Comparison of ENCODE assay signal across 11 mouse cellular contexts in the genomic region with DNA sequence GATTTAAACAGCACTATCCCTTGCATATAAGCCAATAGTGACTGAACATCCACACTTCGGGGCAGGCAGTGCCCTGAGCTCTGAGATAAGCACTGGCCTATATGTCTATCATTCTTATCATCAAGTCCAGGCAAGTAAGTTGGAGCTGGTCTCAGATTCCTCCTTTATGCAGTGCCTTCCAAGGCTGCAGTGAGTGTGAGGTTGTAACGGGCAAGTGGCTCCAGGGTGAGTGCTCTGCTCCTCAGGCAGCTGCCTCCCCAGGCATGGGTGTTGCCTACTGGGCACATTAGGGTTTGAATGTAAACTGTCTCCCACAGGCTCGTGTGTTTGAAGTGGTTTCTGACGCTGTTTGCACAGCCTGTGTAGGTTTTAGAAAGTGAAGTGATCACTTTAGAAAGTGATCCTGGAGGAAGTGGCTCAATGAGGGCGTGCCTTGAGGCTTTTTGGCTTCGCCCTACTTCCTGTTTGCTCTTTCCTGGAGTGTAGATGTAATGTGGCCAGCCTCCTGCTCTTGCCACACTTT. TPM values are rescaled to one million over a fixed set of nuclear protein-coding genes. Genes with fewer than 3 reads are reported as not detected.
DNase-seq lines count a peak whose midpoint lies in the region; ATAC-seq and TF ChIP-seq lines count a peak whose summit lies in the region.
"Had no signal": no experiment of that assay in that cellular context is flagged by ENCODE, and none has a peak within 500 bp of the region (broad histone marks: within the 10 kb centered on the region; RNA-seq: fewer than 3 reads in every experiment).

No protein-coding gene starts in this region.

- no peak for TF ChIP-seq CTCF in cerebellum, adult 2 months (IDR thresholded peaks at IDR 0.05; ENCODE audit: borderline replicate concordance, insufficient read depth, low read depth, low read length)

- DNase-seq in liver, embryonic 11.5 days (ENCODE audit: low spot score), result no peak
- peak; percentile 66 for DNase-seq in thymus, postnatal 0 days (ENCODE audit: low spot score)
- no peak for DNase-seq in cerebellum, adult 18-20 months
- no peak for DNase-seq in yolk sac, embryonic 10.5 days (ENCODE audit: low spot score)
- no peak for DNase-seq in retina, postnatal 1 day
- DNase-seq in cerebellum, adult 2 months, result no peak

- H3K4me1 ChIP-seq in liver, embryonic 11.5 days (replicated peaks; ENCODE audit: control insufficient read depth, insufficient read depth, low read length), result peaks cover 9% of the 10 kb centered on the region
- H3K4me1 ChIP-seq in megakaryocyte, embryonic 14.5 days, result peaks cover 31% of the 10 kb centered on the region
- peaks cover 6% of the 10 kb centered on the region; the same call in 1 of the 2 replicates for H3K4me1 ChIP-seq in cerebellum, adult 2 months (ENCODE audit: control insufficient read depth, insufficient read depth, low read length)
- H3K4me1 ChIP-seq: embryonic facial prominence, embryonic 13.5 days; midbrain, embryonic 13.5 days had no signal

- no peak overlapping the region for H3K4me3 ChIP-seq in liver, embryonic 11.5 days (ENCODE audit: low read depth, low read length)
- H3K4me3 ChIP-seq in megakaryocyte, embryonic 14.5 days (replicated peaks), result peak overlapping the region; percentile 86
- no peak overlapping the region for H3K4me3 ChIP-seq in cerebellum, adult 2 months (replicated peaks; ENCODE audit: insufficient read depth, low read depth, low read length)
- H3K4me3 ChIP-seq: embryonic facial prominence, embryonic 13.5 days; midbrain, embryonic 13.5 days had no signal

- no peak overlapping the region for H3K27ac ChIP-seq in liver, embryonic 11.5 days (ENCODE audit: low read depth, low read length)
- no peak overlapping the region for H3K27ac ChIP-seq in cerebellum, adult 2 months (ENCODE audit: insufficient read depth, low read length)
- H3K27ac ChIP-seq: embryonic facial prominence, embryonic 13.5 days; midbrain, embryonic 13.5 days had no signal

- peak; percentile 92 for ATAC-seq in activated CD4-positive, CD25-positive, alpha-beta regulatory T cell, adult 4 months
- ATAC-seq in liver, embryonic 11.5 days (replicated peaks; ENCODE audit: low FRiP score), result peak; percentile 96
- ATAC-seq: intestine, postnatal 0 days; midbrain, embryonic 13.5 days had no signal

- WGBS in liver, embryonic 11.5 days, result 19% methylated on average over 6 of the region's 6 CpGs
- WGBS in cerebellum, adult 2 months, result 83% methylated on average over 6 of the region's 6 CpGs

- H3K9me3 ChIP-seq in liver, embryonic 11.5 days (ENCODE audit: control insufficient read depth, low read length), result no peaks in the 10 kb centered on the region
- H3K9me3 ChIP-seq in megakaryocyte, embryonic 14.5 days, result peaks cover 19% of the 10 kb centered on the region
- H3K9me3 ChIP-seq: embryonic facial prominence, embryonic 13.5 days; midbrain, embryonic 13.5 days had no signal

- no peaks in the 10 kb centered on the region for H3K27me3 ChIP-seq in liver, embryonic 11.5 days (replicated peaks; ENCODE audit: control insufficient read depth, insufficient read depth, low read length)
- peaks cover 13% of the 10 kb centered on the region for H3K27me3 ChIP-seq in megakaryocyte, embryonic 14.5 days (replicated peaks)
- H3K27me3 ChIP-seq in cerebellum, adult 2 months (ENCODE audit: control insufficient read depth, insufficient read depth, low read length), result no peaks in the 10 kb centered on the region
- H3K27me3 ChIP-seq: embryonic facial prominence, embryonic 13.5 days; midbrain, embryonic 13.5 days had no signal

- H3K36me3 ChIP-seq in liver, embryonic 11.5 days (ENCODE audit: control insufficient read depth, insufficient read depth, low read length), result no peaks in the 10 kb centered on the region
- no peaks in the 10 kb centered on the region for H3K36me3 ChIP-seq in megakaryocyte, embryonic 14.5 days (replicated peaks; ENCODE audit: low read length)
- H3K36me3 ChIP-seq: embryonic facial prominence, embryonic 13.5 days; midbrain, embryonic 13.5 days had no signal

- no peak for TF ChIP-seq POLR2A in cerebellum, adult 2 months (IDR thresholded peaks at IDR 0.05; ENCODE audit: borderline replicate concordance, insufficient read depth, low read length)

- no peak overlapping the region for H3K9ac ChIP-seq in liver, embryonic 11.5 days (ENCODE audit: low read depth, low read length)
- H3K9ac ChIP-seq: embryonic facial prominence, embryonic 13.5 days; midbrain, embryonic 13.5 days had no signal

- H3K4me2 ChIP-seq in liver, embryonic 11.5 days, result peak overlapping the region; percentile 24
- H3K4me2 ChIP-seq: embryonic facial prominence, embryonic 13.5 days; midbrain, embryonic 13.5 days had no signal

RNA-seq across cellular contexts. Expression of a gene that starts 23.9 kb away (rescaled TPM):
- not detected for polyA plus RNA-seq in activated CD4-positive, CD25-positive, alpha-beta regulatory T cell, adult 4 months (2017; shearing (Covaris generic))
- 0.13 and 0.16 TPM in 2 replicates for polyA plus RNA-seq in liver, embryonic 11.5 days (2014; fragmentation: Nextera tagmentation; extraction: Ambion mirVana)
- not detected in 2 replicates for polyA plus RNA-seq in megakaryocyte, embryonic 14.5 days (2012; ENCODE audit: insufficient read depth, low replicate concordance)
- polyA plus RNA-seq in thymus, postnatal 0 days (2015; fragmentation: Nextera tagmentation; extraction: Ambion mirVana), result 0.10 TPM in 1 of 2 replicates, not detected in the other
- 313 and 399 TPM in 2 replicates for polyA plus RNA-seq in cerebellum, adult 2 months (2012; rRNA removed)

RNA-seq across cellular contexts. Expression of a gene that starts 47.4 kb away (rescaled TPM):
- 10 to 100 TPM; 10.1 to 12.2 TPM for polyA plus RNA-seq in activated CD4-positive, CD25-positive, alpha-beta regulatory T cell, adult 4 months (2017; shearing (Covaris generic))
- polyA plus RNA-seq in liver, embryonic 11.5 days (2014; fragmentation: Nextera tagmentation; extraction: Ambion mirVana), result 11.1 and 12.7 TPM in 2 replicates
- polyA plus RNA-seq in megakaryocyte, embryonic 14.5 days (2012; ENCODE audit: insufficient read depth, low replicate concordance), result 8.5 and 9.5 TPM in 2 replicates
- polyA plus RNA-seq in thymus, postnatal 0 days (2015; fragmentation: Nextera tagmentation; extraction: Ambion mirVana), result 9.0 and 12.5 TPM in 2 replicates
- 52.4 and 58.0 TPM in 2 replicates for polyA plus RNA-seq in cerebellum, adult 2 months (2012; rRNA removed)

Comparison
In these comparisons a context has a peak if more than half of its experiments do, and no peak if none do; other contexts are left out.
1. RNA of a gene that starts 23.9 kb away (polyA plus RNA-seq): 313 to 399 TPM in cerebellum, adult 2 months; 0.13 to 0.16 TPM in liver, embryonic 11.5 days, 0.10 TPM in thymus, postnatal 0 days, not detected in activated CD4-positive, CD25-positive, alpha-beta regulatory T cell, adult 4 months and not detected in megakaryocyte, embryonic 14.5 days; every median in the first group is over 100 times any median in the second.